Mouse (Mus musculus): Measurements from ENCODE around the gene Agk.

Gene Agk

GRCm38 (mm10) chr6:40443281-40443928, 118.4 kb downstream of the Agk start:
- DNase-seq (ENCODE audit: low spot score), result no peak
